Mouse (Mus musculus) right cerebral cortex, postnatal 10 days (tissue): Measurements from ENCODE around the gene Snx11.
"Not testable (repeated sequence)": the region's sequence is repeated elsewhere in the genome, so short reads cannot be mapped to it uniquely, and the experiment has no call there.

ENCODE experiments used
- DNase-seq, 2 experiments: peaks; one replicate each; pipeline ENCODE4 v3.0.0; 2021; ENCODE audit warnings: low spot score in 2 of 2

Snx11 gene

DNA sequence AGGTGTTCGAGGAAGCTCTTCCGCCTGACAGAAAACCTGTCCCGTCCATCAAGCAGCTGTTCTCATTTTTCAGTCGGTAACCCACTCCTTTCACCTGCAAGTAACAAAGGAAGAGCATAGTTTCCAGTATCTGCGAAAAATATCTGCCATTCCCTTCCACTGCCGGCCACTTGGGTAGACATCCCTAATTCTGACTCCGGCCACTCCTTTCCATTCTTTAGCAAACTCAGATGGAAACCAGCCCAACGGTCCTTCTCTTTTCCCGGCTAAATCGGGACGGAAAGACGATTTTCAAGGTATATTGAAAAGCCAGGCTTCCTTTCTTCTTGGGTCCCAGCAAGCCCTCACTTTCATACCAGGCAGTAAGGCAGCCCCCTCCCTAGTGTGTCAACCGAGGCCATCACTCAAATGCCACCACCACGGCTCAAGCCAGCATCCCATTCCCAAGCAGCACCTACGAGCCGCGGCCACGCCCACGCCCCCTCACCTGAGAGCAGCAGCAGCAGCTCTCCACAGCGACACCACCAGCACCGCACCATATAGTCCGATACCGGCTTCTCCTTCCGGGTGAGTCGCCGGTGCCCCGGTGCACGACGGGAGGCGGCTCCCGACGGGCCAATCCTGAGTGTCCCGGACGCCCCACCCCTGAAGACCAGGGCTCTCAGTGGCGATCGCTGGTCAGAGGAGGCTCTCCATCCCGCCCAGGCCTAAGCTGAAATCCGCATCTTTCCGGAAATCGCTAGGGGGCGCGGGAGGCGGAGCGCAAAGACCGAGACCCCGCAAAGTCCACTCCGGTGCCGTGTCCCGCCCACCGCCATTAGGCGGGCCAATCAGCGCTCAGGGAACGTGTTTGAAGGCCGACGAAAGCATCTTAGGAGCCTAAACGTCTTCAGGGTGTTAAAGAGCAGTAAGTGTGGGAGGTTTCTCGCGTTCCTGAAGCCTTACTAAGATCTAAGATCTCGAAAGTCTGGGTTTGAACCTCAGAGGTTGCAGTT lies at the start of gene Snx11:
Snx11 (minus strand) TSS at position 592 of the 995 bp plus-strand sequence.
- peak; percentile 99 to 100 for DNase-seq

DNA sequence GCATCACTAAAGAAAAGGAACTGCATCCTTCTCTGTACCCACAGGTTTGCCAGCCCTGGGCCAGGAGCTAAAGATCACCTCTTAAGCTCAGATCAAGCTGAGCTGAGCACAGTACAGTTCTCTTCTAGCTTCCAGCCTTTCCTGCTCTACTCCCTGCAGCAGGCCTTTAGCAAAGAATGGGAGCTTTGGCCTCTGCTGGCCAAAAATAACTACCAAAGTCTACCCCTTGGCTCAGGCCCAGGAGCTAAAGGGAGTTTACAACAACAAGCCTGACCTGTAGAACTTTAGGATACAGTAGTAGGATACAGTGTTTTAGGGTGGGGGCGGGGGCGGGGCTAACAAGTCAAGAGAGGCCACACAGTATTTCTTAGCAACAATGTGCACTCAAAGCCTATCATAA lies 49.1 kb upstream of the Snx11 start:
- no peak for DNase-seq

DNA sequence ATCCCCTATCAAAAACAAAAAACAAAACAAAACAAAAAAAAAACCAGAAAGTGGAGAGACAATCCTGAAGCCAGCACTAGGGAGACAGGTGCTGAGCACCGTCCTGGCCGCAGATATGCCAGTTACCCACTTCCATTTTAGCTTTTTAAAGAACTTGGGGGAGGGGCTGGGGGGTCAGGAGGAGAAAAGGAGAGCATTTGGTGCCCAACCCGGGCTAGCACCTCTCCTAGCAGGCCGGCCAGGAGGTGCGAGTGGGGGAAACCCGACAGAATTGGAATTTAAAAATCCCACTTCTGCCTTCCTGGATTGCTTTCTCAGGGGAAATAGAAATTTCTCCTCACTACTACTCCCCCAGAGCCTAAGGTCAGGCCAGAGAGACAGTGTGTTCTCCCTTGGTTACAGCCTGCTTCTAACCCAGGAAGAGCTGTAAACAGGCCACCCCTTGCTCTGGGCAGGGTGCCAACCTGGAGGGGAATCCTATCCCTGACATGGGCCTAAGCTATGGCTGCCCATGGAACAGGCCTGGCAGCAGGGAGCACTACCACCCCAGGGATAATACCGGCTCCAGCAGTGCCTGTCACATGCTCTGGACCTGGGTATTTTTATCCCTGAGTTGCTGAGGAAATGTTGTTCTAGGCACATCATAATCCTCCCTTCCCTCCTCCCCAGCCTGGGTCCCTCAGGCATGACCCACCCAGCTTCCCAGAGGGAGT lies 47.6 kb upstream of the Snx11 start:
- DNase-seq: peak; percentile 77 to 78

DNA sequence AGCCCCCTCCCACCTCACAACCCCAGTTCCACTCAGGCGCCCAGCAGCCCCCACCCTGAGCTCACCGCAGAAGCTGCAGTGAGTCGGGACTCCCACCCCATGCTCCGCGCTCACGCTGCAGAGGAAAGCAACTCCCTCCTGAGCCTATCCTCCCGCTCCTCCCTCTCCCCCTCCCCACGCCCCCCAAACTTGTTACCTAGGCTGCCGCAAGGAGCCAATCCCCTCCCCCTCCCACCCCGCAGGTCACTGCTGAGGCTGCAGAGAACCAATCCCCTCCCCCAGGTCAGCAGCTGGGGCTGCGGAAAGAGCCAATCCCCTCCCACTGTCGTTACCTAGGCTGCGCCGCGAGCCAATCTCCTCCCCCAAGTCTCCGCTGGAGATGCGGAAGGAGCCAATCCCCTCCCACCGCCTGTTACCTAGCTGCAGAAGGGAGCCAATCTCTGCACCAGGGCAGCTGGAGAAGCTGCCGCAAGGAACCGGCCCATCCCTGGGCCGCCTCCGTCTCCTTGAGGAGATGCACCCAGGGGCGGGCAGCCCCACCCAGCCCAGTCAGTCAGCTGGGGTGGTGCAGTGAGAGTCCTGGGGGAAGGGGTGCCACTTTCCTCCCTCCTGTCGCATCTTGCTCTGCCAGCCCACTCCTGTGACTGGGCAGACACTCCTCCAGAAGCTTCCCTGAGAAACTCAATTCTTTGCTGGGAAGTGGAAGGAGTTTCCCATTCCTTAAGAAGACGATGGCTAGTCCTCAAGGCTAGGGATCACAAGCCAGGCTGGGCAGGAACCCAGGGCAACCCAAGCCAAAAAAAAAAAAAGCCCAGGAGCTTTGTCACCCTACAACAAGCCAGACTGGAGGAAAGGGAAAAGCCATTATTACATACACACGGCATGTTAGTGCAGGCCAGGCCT lies 46.8 kb upstream of the Snx11 start:
- peak; percentile 91 to 95 for DNase-seq

DNA sequence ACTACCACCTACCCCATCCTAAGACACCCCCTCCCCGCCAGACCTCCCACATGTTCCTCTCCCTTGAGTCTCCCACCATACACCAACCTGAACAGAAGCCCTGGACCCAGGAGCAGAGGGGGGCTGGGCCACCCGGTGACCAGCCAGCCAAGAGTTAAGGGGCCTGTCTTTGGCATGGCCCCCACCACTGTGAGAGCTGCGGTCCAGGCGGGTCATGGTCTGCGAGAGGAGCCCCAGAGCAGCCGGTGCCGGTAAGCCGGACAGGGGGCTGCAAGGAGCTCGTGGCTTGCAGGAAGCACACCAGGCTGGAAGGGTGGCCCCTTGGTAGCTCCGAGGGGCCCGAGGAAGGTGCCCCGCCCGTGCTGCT lies 46.1 kb upstream of the Snx11 start:
- no peak for DNase-seq

DNA sequence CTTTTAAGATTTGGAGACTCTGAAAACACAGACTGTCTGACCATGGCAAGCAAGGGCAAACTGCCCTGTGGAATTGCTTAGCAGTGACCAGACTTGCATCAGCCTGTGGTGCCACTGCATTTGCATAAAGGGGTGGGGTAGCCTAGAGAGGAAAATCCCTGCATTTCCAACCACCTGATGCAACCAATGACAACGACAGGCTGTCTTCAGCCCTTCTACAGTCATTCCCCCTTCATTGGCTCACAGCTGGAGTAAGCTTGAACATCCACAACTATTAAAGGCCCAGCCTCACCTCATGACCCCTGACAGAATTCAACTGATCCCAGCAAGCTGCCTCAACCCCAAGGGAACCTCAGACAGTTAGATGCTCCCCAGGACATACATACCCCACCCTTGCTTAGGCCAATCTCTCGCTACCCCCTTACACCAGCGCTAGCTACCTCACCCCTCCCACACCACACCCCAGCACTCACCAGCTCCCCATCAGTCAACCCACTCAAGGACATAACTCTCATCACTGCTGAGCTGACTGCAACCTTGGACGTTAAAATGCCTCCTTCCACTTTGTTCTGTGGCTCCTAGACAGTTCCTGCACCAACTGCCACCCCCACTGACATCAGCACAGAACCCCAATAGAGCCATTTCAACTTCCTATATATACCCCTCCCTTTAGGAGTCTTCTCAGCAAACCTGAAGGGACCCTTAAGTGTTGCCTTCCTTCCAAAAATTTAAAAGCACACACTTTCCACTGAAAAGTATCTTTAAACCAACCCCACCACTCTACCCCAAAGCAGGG lies 45.5 kb upstream of the Snx11 start:
- no peak for DNase-seq

DNA sequence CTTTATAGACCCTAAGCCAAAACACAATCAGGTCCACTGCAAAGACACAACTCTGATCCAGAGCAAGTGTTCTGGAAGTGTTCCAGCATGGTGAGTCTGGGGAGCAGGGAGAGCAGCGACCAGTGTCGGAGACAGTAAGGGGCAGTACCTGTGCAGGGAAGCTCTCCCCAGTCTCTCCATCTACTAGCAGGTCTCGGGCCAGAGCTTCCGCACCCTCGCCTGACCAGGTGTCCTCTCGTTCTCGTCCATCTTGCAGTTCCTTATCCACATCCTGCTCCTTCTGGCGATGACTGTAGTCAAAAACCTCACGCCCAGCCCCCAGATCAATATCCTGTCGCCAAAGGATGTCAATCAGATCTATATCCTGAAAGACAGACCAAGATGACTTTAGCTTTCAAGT lies 44.6 kb upstream of the Snx11 start:
- DNase-seq: no peak

DNA sequence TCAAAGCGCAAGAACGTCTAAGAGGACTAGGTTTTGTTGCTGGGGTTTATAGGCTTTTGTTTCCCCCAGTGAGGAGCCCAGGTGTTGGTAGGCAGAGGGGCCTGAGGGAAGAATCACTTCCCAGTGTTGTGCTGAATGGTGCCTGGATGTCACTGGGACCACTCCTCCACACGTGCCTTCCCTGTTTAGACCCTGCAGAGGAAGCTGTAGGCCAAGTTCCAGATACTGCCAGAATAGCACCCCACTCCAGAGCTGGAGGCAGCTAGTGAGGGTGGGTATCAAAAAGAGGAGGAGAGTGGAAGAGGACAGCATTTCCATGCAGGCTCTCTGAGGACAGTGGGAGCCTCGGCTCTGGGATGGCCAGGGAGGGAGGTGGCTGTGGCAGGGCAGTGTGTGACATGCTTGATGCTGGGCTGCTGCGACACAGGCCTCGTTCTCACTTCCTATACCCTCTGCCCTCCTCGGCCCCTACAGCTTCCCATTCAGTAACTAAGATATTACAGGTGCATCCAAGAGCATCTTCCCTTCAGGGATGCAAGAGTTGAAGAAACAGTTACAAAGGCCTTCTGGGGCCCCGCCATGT lies 40.9 kb upstream of the Snx11 start:
- no peak for DNase-seq

DNA sequence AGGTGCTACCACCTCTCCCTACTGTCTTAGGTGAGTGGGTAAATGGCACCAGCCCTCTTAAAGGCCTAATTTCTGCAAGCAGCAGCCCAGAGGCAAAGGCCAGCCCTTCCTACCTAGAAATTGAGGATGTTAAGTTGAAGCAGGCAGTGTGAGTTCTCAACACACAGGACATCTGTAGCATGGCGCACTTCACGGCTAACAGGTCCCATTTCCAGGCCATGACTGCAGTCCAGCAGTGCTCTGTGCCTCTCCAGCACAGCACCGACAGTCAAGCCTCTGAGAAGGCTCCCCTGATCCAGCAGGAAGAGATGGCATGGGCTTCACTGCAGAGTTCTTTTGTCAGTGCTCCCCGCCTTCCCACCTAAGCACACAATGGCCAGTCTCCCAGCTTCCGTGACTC lies 39.6 kb upstream of the Snx11 start:
- no peak for DNase-seq

DNA sequence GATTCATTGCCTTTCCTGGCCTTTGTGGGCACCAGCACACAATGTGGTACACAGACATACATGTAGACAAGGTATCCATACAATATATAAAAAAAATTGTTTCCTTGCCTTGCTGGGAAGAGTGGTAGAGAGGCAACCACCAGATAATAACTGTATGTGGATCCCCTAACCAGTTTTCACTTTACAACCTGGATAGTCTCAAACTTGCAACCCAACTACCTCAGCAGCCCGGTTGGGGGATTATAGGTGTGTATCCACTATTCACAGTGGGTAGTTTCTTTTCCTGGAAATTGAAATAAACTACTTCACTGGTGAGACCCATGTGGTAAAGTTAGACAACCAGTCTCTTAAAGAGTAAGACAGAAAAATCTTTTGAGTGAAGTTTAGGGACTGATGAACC lies 39.1 kb upstream of the Snx11 start:
- DNase-seq: no peak

DNA sequence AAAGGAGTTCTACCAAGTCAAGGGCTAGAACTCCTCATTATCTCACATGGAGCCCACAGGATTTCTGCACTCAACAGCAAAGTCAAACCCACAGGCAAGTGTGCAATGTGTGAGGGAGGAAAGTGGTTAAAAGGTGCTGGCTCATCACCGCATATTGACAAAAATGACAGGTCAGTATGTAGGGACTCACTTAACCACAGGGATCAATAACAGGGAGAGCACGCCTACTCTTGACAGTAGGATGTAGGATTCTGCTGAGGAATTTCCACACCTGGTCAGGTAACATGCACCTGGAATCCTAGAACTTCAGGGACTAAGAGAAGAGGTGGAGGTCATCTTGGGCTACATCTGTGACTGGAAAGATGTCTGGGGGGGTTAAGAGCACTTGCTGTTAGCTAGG lies 38.5 kb upstream of the Snx11 start:
- no peak for DNase-seq

DNA sequence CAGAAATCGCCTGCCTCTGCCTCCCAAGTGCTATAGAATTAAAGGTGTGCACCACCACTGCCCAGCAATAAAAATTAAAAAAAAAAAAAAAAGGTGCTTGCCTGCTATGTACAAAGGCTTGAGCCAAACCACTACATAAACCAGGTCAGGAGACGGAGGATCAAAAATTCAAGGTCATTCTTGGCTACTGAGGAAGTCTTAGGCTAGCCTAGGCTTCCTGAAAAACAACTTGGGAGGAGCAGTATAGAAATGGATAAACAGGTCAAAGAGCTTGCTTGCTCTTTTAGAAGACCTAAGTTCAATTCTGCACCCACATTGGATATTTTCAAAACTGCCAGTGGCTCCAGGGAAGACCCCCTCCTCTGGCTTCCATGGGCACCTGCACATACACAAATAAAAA lies 37.1 kb upstream of the Snx11 start:
- no peak for DNase-seq

DNA sequence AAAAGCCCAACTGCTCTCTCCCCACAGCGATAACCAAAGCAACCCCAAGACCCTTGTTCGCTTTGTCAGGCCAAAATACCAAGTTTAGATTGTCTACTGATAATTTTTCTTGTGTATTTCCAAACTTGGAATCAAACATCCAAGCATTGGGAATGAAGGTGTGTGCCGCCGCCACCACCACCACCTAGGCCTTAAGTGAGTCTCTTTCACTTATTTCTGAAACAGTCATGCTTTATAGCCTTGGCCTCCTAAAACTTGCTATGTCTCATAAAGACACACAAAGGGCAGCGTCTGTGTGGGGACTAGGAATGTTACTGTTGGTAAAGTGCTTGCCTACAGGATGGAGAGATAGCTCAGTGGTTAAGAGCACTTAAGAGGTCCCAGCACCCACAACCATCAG lies 36.6 kb upstream of the Snx11 start:
- DNase-seq: no peak

DNA sequence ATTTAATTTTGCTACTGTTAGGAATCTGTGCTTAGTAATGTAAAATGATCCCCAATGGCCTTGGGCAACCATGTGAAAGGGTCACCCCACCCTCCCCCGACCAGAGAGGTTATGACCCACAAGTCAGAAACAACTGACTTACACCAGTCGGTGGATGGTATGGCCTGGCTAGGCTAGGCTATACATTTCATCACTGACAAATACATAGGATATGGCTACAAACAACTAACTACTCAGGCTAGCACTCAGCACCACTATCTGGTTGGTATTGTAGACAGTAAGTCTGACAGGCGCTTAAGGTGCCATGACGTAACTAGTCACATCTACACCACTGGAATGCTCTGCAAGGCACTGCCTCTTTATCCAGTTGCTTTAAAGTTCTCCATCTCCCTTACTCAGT lies 36.1 kb upstream of the Snx11 start:
- no peak for DNase-seq

DNA sequence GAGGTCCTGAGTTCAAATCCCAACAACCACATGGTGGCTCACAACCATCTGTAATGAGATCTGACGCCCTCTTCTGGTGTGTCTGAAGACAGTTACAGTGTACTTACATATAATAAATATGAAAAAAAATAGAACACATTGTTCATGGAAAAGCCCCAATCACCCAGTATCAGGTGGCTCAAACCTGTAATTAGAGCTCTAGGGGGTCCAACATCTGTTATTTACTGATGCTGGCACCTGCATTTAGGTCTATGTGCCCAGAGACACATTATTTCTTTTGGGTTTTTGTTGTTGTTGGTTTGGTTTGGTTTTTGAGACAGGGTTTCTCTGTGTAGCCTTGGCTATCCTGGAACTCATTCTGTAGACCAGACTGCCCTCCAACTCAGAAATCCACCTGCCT lies 33.8 kb upstream of the Snx11 start:
- not testable (repeated sequence) for DNase-seq

DNA sequence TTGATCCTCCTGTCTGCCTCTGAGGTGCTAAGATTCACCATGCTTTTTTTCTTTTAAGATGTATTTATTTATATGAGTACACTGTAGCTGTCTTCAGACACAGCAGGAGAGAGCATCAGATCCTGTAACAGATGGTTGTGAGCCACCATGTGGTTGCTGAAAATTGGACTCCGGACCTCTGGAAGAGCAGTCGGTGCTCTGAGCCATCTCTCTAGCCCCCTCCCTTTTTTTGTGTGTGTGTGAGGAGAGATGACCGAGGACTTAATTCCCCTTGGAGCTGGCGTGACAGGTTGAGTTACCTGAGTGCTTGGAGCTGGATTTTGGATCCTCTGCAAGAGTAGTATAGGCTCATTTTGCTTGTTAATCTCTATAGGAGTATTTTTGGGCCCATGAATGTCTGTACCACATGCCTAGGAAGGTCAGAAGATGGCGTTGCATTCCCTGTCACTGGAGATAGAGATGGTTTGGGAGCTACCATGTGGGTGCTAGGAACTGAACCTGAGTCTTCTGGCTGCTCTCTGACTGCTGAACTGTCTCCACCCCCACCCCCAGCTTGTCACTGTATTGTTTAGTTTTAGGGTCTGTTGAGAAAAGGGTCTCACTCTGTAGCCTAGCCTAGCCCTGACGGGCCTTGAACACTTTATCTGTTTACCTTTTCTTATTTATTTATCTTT lies 32.3 kb upstream of the Snx11 start:
- DNase-seq: no peak

DNA sequence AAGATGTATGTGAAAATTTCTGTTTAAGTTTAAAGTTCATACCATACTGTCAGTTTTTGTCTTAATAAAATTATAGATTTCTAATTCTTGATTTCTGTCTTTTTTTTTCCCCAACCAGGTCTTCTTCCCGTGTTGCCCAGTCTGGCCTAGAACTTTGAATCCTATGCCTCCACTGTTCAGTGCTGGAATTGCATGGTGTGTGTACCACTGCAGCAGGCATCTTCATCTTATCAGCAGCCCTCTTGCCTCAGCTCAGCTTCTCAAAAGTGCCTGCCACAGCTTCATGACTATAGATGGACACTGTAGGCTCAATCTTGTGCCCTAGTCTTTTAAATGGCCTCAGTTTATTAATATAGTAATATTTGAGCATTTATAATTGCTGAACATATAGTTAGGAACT lies 30.7 kb upstream of the Snx11 start:
- DNase-seq: no peak

DNA sequence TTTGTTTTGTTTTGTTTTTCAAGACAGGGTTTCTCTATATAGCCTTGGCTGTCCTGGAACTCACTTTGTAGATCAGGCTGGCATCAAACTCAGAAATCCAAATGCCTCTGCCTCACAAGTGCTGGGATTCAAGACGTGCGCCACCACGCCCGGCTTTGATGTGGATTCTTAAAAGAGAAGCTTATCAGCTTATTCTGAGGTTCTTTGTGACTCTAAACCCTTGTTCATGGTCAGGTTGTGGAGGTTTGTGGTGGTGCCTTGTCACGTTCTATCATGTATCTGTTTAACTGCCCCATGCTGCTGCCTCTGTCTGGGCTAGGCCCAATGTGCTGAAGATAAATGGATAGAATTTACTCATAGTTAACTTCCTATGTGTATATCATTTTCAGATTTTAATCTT lies 28.2 kb upstream of the Snx11 start:
- DNase-seq: no peak

DNA sequence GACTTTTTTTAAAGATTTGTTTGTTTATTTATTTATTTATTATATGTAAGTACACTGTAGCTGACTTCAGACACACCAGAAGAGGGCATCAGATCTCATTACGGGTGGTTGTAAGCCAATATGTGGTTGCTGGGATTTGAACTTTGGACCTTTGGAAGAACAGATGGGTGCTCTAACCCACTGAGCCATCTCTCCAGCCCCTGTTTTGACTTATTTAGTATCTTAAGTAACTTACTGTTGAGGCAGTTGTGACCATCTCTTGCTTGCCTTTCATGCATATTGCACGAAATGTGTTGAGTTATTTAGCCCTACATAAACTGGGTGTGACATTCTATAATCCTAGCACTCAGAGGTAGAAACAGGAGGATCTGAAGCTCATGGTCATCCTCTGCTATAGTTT lies 22.2 kb upstream of the Snx11 start:
- no peak for DNase-seq

DNA sequence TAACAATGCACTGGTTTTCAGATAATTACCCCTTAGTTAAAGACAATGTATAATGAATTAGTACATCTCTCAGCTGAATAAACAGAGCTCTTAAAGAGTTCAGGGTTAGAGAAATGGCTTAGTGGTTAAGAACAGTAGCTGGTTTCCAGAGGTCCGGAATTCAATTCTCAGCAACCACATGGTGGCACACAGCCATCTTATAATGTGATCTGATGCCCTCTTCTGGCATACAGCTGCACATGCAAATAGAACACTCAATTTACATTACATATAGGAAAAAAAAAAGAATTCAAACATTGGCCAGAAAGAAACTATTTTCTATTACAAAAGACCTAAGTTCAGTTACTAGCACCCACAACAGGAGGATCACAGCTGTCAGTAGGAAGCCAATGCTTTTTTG lies 19.2 kb upstream of the Snx11 start:
- DNase-seq: no peak
